Mouse (Mus musculus) myocyte (in vitro differentiated cells): ENCODE measurements around the gene Mzf1. TPM values are rescaled to one million over a fixed set of nuclear protein-coding genes. Genes with fewer than 3 reads are reported as not detected.

Experiments used
- H3K27me3 ChIP-seq: one replicate; pipeline ENCODE4 v1.6.1; 2011; ENCODE audit not compliant: control insufficient read depth, insufficient read depth, insufficient read length
- H3K36me3 ChIP-seq: one replicate; pipeline ENCODE4 v1.6.1; 2011; ENCODE audit not compliant: control insufficient read depth, insufficient read depth
- H3K4me2 ChIP-seq: one replicate; pipeline ENCODE4 v1.6.1; 2011; ENCODE audit warnings: low read depth, control low read depth
- H3K4me3 ChIP-seq: one replicate; pipeline ENCODE4 v1.5.1; 2011; ENCODE audit warnings: mild to moderate bottlenecking, control low read depth, moderate library complexity
- H3K79me2 ChIP-seq: one replicate; pipeline ENCODE4 v1.6.1; 2011; ENCODE audit not compliant: control insufficient read depth, insufficient read depth
- H3ac ChIP-seq: one replicate; pipeline ENCODE4 v1.6.1; 2011; ENCODE audit not compliant: control insufficient read depth, insufficient read length
- CEBPB ChIP-seq: IDR thresholded peaks from 2 replicates; pipeline ENCODE4 v1.6.1; 2011; ENCODE audit warnings: mild to moderate bottlenecking, moderate library complexity; ENCODE audit not compliant: poor library complexity, insufficient read depth, severe bottlenecking
- E2F4 ChIP-seq: IDR thresholded peaks from one replicate; pipeline ENCODE4 v1.6.1; 2011; ENCODE audit warnings: mild to moderate bottlenecking, control low read depth, moderate library complexity; ENCODE audit not compliant: insufficient read depth
- MAX ChIP-seq: IDR thresholded peaks from one replicate; pipeline ENCODE4 v1.6.1; 2011; ENCODE audit warnings: low read depth, mild to moderate bottlenecking, control low read depth
- MYOD1 ChIP-seq, 3 experiments: IDR thresholded peaks; one replicate each; pipeline ENCODE4 v1.6.1; 2011; ENCODE audit warnings: control low read depth in 2 of 3, low read depth in 2 of 3, mild to moderate bottlenecking in 2 of 3, moderate library complexity in 1 of 3; ENCODE audit not compliant: insufficient read length in 2 of 3, control insufficient read depth in 1 of 3
- MYOG ChIP-seq, 3 experiments: IDR thresholded peaks; one replicate each; pipeline ENCODE4 v1.6.1; 2011; ENCODE audit warnings: control low read depth in 2 of 3, low read depth in 2 of 3, mild to moderate bottlenecking in 2 of 3; ENCODE audit not compliant: insufficient read length in 2 of 3, control insufficient read depth in 1 of 3, insufficient read depth in 1 of 3
- POLR2A ChIP-seq: IDR thresholded peaks from one replicate; pipeline ENCODE4 v1.6.1; 2011; ENCODE audit warnings: low read depth, mild to moderate bottlenecking, control low read depth, moderate library complexity; ENCODE audit not compliant: insufficient read length
- POLR2AphosphoS2 ChIP-seq: IDR thresholded peaks from one replicate; pipeline ENCODE4 v1.6.1; 2011; ENCODE audit warnings: low read depth, control low read depth; ENCODE audit not compliant: insufficient read length
- REST ChIP-seq: IDR thresholded peaks from one replicate; pipeline ENCODE4 v1.6.1; 2011; ENCODE audit warnings: mild to moderate bottlenecking, control low read depth, moderate library complexity; ENCODE audit not compliant: insufficient read depth, insufficient read length
- SRF ChIP-seq: IDR thresholded peaks from one replicate; pipeline ENCODE4 v1.6.1; 2011; ENCODE audit warnings: low read depth; ENCODE audit not compliant: control insufficient read depth, insufficient read length
- TCF12 ChIP-seq: IDR thresholded peaks from one replicate; pipeline ENCODE4 v1.6.1; 2011; ENCODE audit warnings: mild to moderate bottlenecking, control low read depth; ENCODE audit not compliant: poor library complexity, insufficient read depth, severe bottlenecking
- TCF3 ChIP-seq: IDR thresholded peaks from one replicate; pipeline ENCODE4 v1.6.1; 2011; ENCODE audit warnings: low read depth, control low read depth; ENCODE audit not compliant: insufficient read length
- USF1 ChIP-seq: IDR thresholded peaks from one replicate; pipeline ENCODE4 v1.6.1; 2011; ENCODE audit warnings: low read depth, mild to moderate bottlenecking, control low read depth, moderate library complexity
- polyA plus RNA-seq: library from polyadenylated mRNA; unstranded; fragments of >200 nt; fragmentation: generic; extraction: Trizol; gene quantifications from one replicate; pipeline ENCODE4 v1.2.1, GENCODE M21; 2012; ENCODE audit warnings: missing spikeins

Mzf1 gene
- polyA plus RNA-seq, 1 experiment: 0.37 TPM

- TF ChIP-seq TCF3 (no peak), TCF12 (no peak), MYOG (IDR thresholded peaks at IDR 0.05; ENCODE audit: control insufficient read depth in 1 of 3, insufficient read depth in 1 of 3, insufficient read length in 2 of 3, low read depth in 2 of 3) (no peak), E2F4 (no peak), REST (no peak), SRF (no peak), POLR2AphosphoS2 (no peak), POLR2A (no peak), MAX (no peak), MYOD1 (IDR thresholded peaks at IDR 0.05; ENCODE audit: control insufficient read depth in 1 of 3, insufficient read length in 2 of 3, low read depth in 2 of 3) (no peak), USF1 (no peak), CEBPB (no peak)
- no peak overlapping the region for H3K4me3 ChIP-seq
- no peaks in the 10 kb centered on the region for H3K27me3 ChIP-seq
- H3ac ChIP-seq: no peak overlapping the region
- no peaks in the 10 kb centered on the region for H3K36me3 ChIP-seq
- no peak overlapping the region for H3K4me2 ChIP-seq
- no peaks in the 10 kb centered on the region for H3K79me2 ChIP-seq
Measured at GRCm38 (mm10) chr7:12995862-12996261, 58.7 kb downstream of the Mzf1 start.

GRCm38 (mm10) chr7:12993148-12993547 lies 61.4 kb downstream of the Mzf1 start:
- H3K4me2 ChIP-seq: no peak overlapping the region
- TF ChIP-seq CEBPB (no peak), TCF3 (no peak), SRF (no peak)
- H3K79me2 ChIP-seq: no peaks in the 10 kb centered on the region
- H3K36me3 ChIP-seq: no peaks in the 10 kb centered on the region
- H3K4me3 ChIP-seq: no peak overlapping the region
- no peak overlapping the region for H3ac ChIP-seq
- no peaks in the 10 kb centered on the region for H3K27me3 ChIP-seq

Other genes starting within 250 kb of the Mzf1 start
- gene Zfp329, start 235.9 kb downstream of the Mzf1 start, polyA plus RNA-seq: 1.0 TPM
- gene Zfp110, start 220.0 kb downstream of the Mzf1 start, polyA plus RNA-seq: 11.4 TPM
- gene Zfp128, start 173.6 kb downstream of the Mzf1 start, polyA plus RNA-seq: 1.2 TPM
- 3.1 TPM for gene Zscan22, start 156.9 kb downstream of the Mzf1 start, polyA plus RNA-seq
- gene Rps5, start 132.5 kb downstream of the Mzf1 start, polyA plus RNA-seq: 2,432 TPM
- gene Rnf225, start 127.3 kb downstream of the Mzf1 start, polyA plus RNA-seq: 0.91 TPM
- 1.9 TPM for gene Zfp324, start 88.9 kb downstream of the Mzf1 start, polyA plus RNA-seq
- 1.7 TPM for gene Zfp446, start 76.9 kb downstream of the Mzf1 start, polyA plus RNA-seq
- not detected for gene Slc27a5, start 56.6 kb downstream of the Mzf1 start, polyA plus RNA-seq
- 252 TPM for gene Trim28, start 55.6 kb downstream of the Mzf1 start, polyA plus RNA-seq
- 8.2 TPM for gene Zbtb45, start 44.7 kb downstream of the Mzf1 start, polyA plus RNA-seq
- 189 TPM for gene Chmp2a, start 20.0 kb downstream of the Mzf1 start, polyA plus RNA-seq
- 227 TPM for gene Ube2m, start 16.5 kb downstream of the Mzf1 start, polyA plus RNA-seq
- not detected for gene Vmn1r85, start 40.4 kb upstream of the Mzf1 start, polyA plus RNA-seq
- not detected for gene Vmn1r86, start 65.2 kb upstream of the Mzf1 start, polyA plus RNA-seq
- not detected for gene Vmn1r87, start 85.4 kb upstream of the Mzf1 start, polyA plus RNA-seq
- gene Vmn1r88, start 104.8 kb upstream of the Mzf1 start, polyA plus RNA-seq: not detected
- not detected for gene Vmn1r89, start 158.3 kb upstream of the Mzf1 start, polyA plus RNA-seq
- gene Lig1, start 222.5 kb upstream of the Mzf1 start, polyA plus RNA-seq: 17.5 TPM
- 3.2 TPM for gene Zswim9, start 224.0 kb upstream of the Mzf1 start, polyA plus RNA-seq